Mouse (Mus musculus): ENCODE measurements around the gene Prmt3. TPM values are rescaled to one million over a fixed set of nuclear protein-coding genes. Genes with fewer than 3 reads are reported as not detected.

Gene Prmt3
- total RNA-seq, 2 experiments from 2014 or later = 11.2 to 13.2 TPM

- no peak for DNase-seq (ENCODE audit: low spot score)
Measured at GRCm38 (mm10) chr7:49794304-49794703, 16.2 kb downstream of the Prmt3 start.

- no peak for DNase-seq (ENCODE audit: low spot score)
Measured at GRCm38 (mm10) chr7:49797171-49797570, 19.0 kb downstream of the Prmt3 start.

- no peak for DNase-seq (ENCODE audit: low spot score)
Measured at GRCm38 (mm10) chr7:49803511-49803910, 25.4 kb downstream of the Prmt3 start.

GRCm38 (mm10) chr7:49804638-49805165, 26.6 kb downstream of the Prmt3 start:
- no peak for DNase-seq (ENCODE audit: low spot score)

GRCm38 (mm10) chr7:49805618-49806017, 27.5 kb downstream of the Prmt3 start:
- DNase-seq (ENCODE audit: low spot score) = no peak

- no peak for DNase-seq (ENCODE audit: low spot score)
Measured at GRCm38 (mm10) chr7:49807093-49807682, 29.0 kb downstream of the Prmt3 start.

GRCm38 (mm10) chr7:49807846-49808622, 29.9 kb downstream of the Prmt3 start:
- DNase-seq (ENCODE audit: low spot score) = no peak

GRCm38 (mm10) chr7:49809100-49809499, 31.0 kb downstream of the Prmt3 start:
- DNase-seq (ENCODE audit: low spot score) = no peak

GRCm38 (mm10) chr7:49809562-49809961, 31.4 kb downstream of the Prmt3 start:
- DNase-seq (ENCODE audit: low spot score) = no peak

GRCm38 (mm10) chr7:49811346-49811745, 33.2 kb downstream of the Prmt3 start:
- no peak for DNase-seq (ENCODE audit: low spot score)

- no peak for DNase-seq (ENCODE audit: low spot score)
Measured at GRCm38 (mm10) chr7:49819393-49819792, 41.2 kb downstream of the Prmt3 start.

GRCm38 (mm10) chr7:49821370-49821769, 43.2 kb downstream of the Prmt3 start:
- DNase-seq (ENCODE audit: low spot score) = no peak

GRCm38 (mm10) chr7:49822028-49822427, 43.9 kb downstream of the Prmt3 start:
- no peak for DNase-seq (ENCODE audit: low spot score)

GRCm38 (mm10) chr7:49823595-49823994, 45.4 kb downstream of the Prmt3 start:
- no peak for DNase-seq (ENCODE audit: low spot score)

GRCm38 (mm10) chr7:49824043-49824442, 45.9 kb downstream of the Prmt3 start:
- DNase-seq (ENCODE audit: low spot score) = no peak

- DNase-seq (ENCODE audit: low spot score) = no peak
Measured at GRCm38 (mm10) chr7:49824581-49824980, 46.4 kb downstream of the Prmt3 start.

GRCm38 (mm10) chr7:49825492-49825891, 47.3 kb downstream of the Prmt3 start:
- no peak for DNase-seq (ENCODE audit: low spot score)

- no peak for DNase-seq (ENCODE audit: low spot score)
Measured at GRCm38 (mm10) chr7:49827920-49828319, 49.8 kb downstream of the Prmt3 start.

GRCm38 (mm10) chr7:49842366-49843282, 64.5 kb downstream of the Prmt3 start:
- DNase-seq (ENCODE audit: low spot score) = no peak

- DNase-seq (ENCODE audit: low spot score) = no peak
Measured at GRCm38 (mm10) chr7:49843304-49843933, 65.3 kb downstream of the Prmt3 start.

- DNase-seq (ENCODE audit: low spot score) = no peak
Measured at GRCm38 (mm10) chr7:49847939-49848338, 69.8 kb downstream of the Prmt3 start.
